Mouse (Mus musculus): Measurements from ENCODE around the gene Rplp2.

- TF ChIP-seq EP300 (IDR thresholded peaks at IDR 0.05; ENCODE audit: insufficient read depth, low read depth, low read length) (no peak), CTCF (IDR thresholded peaks at IDR 0.05; ENCODE audit: low read depth, low read length) (no peak), POLR2A (IDR thresholded peaks at IDR 0.05; ENCODE audit: insufficient read depth, low read length) (no peak)
These were observed 3.3 kb upstream of the Rplp2 start, which contains the start of gene Pidd1 for GRCm38 (mm10) chr7:141443828-141444237.
